In the genomic region with DNA sequence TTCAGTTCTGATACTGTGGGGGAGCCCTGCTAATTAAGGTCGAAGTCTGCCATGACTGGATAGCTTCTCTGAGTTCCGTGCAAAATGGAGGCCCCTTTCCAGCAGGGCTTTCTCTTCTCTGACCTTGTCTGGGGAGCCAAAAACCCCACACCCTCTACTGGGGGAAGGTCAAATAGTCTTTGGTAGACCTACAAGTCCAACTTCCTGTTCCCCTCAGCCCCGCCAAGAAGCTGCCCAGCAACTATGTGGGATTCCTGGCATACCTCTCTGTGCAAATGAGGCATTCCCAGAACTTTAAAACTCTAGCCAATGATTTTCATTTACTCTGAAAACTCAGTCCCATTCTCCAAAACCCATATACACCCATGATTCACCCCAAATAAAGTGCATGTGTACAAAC, we compare ENCODE assay signal across 17 mouse cellular contexts. TPM values are rescaled to one million over a fixed set of nuclear protein-coding genes. Genes with fewer than 3 reads are reported as not detected.
DNase-seq lines count a peak whose midpoint lies in the region; ATAC-seq and TF ChIP-seq lines count a peak whose summit lies in the region.
"Had no signal": no experiment of that assay in that cellular context is flagged by ENCODE, and none has a peak within 500 bp of the region (broad histone marks: within the 10 kb centered on the region; RNA-seq: fewer than 3 reads in every experiment).

No protein-coding gene starts in this region.

- 60% methylated on average over 3 of the region's 3 CpGs for WGBS in heart, embryonic 14.5 days
- WGBS in lung, postnatal 0 days: 73% methylated on average over 3 of the region's 3 CpGs
- WGBS in cerebellum, adult 2 months: 81% methylated on average over 3 of the region's 3 CpGs

- DNase-seq in heart, postnatal 25 days (ENCODE audit: low spot score): no peak
- DNase-seq in lung, postnatal 0 days (ENCODE audit: low spot score): peak; percentile 17
- no peak for DNase-seq in lung, postnatal 4 days
- DNase-seq in kidney, adult 8-10 months: peak; percentile 20 to 56
- DNase-seq in kidney, postnatal 4 days: peak; percentile 12 to 49
- no peak for DNase-seq in thymus, adult 18-20 months
- no peak for DNase-seq in cerebellum, adult 2 months
- DNase-seq: adrenal gland, adult 2 months; cerebellum, postnatal 14 days; embryo, embryonic 11 days; layer of hippocampus, postnatal 36 days; lung, postnatal 14 days; right cerebral cortex, adult 18-20 months had no signal

- TF ChIP-seq EP300 in lung, postnatal 0 days (IDR thresholded peaks at IDR 0.05): no peak

- H3K36me3 ChIP-seq in heart, embryonic 14.5 days (ENCODE audit: control insufficient read depth, insufficient read depth, low read length): peaks cover 8% of the 10 kb centered on the region
- H3K36me3 ChIP-seq in lung, postnatal 0 days (ENCODE audit: insufficient read depth, low read length): no peaks in the 10 kb centered on the region
- H3K36me3 ChIP-seq: forebrain, embryonic 12.5 days; liver, embryonic 12.5 days had no signal

- no peak for TF ChIP-seq CTCF in lung, postnatal 0 days (IDR thresholded peaks at IDR 0.05)
- TF ChIP-seq CTCF in cerebellum, adult 2 months (IDR thresholded peaks at IDR 0.05; ENCODE audit: borderline replicate concordance, insufficient read depth, low read depth, low read length): no peak

- intact Hi-C loops in heart, postnatal 25 days (cut with DNase I): no loop called here

- no peak for ATAC-seq in heart, embryonic 14.5 days (ENCODE audit: insufficient number of reproducible peaks, insufficient read depth, low FRiP score, low read depth)
- ATAC-seq in lung, postnatal 0 days: no peak
- ATAC-seq: liver, embryonic 12.5 days had no signal

- no peak overlapping the region for H3K9ac ChIP-seq in heart, embryonic 14.5 days (ENCODE audit: low read length)
- H3K9ac ChIP-seq in lung, postnatal 0 days (replicated peaks; ENCODE audit: low read depth): no peak overlapping the region
- H3K9ac ChIP-seq: forebrain, embryonic 12.5 days; liver, embryonic 12.5 days had no signal

- peak overlapping the region; percentile 8 to 21; a peak in 1 of 4 replicates for H3K27ac ChIP-seq in heart, embryonic 14.5 days (replicated peaks in 1 of 2; ENCODE audit: control insufficient read depth in 1 of 2, insufficient read depth in 1 of 2, low read depth in 2 of 2, low read length in 2 of 2)
- H3K27ac ChIP-seq in lung, postnatal 0 days (ENCODE audit: low read length): no peak overlapping the region
- no peak overlapping the region for H3K27ac ChIP-seq in cerebellum, adult 2 months (ENCODE audit: insufficient read depth, low read length)
- H3K27ac ChIP-seq: forebrain, embryonic 12.5 days; liver, embryonic 12.5 days; midbrain, embryonic 10.5 days had no signal

- no peak overlapping the region for H3K4me2 ChIP-seq in heart, embryonic 14.5 days (ENCODE audit: low read length)
- H3K4me2 ChIP-seq in lung, postnatal 0 days (replicated peaks; ENCODE audit: low read depth, low read length): no peak overlapping the region
- H3K4me2 ChIP-seq: forebrain, embryonic 12.5 days; liver, embryonic 12.5 days had no signal

- TF ChIP-seq POLR2A in cerebellum, adult 2 months (IDR thresholded peaks at IDR 0.05; ENCODE audit: borderline replicate concordance, insufficient read depth, low read length): no peak

- peaks cover 6% of the 10 kb centered on the region for H3K9me3 ChIP-seq in heart, embryonic 14.5 days (ENCODE audit: control insufficient read depth, low read length)
- H3K9me3 ChIP-seq in lung, postnatal 0 days (ENCODE audit: low read length): no peaks in the 10 kb centered on the region
- H3K9me3 ChIP-seq: forebrain, embryonic 12.5 days had no signal

- H3K4me3 ChIP-seq in heart, embryonic 14.5 days (ENCODE audit: control insufficient read depth in 1 of 2, insufficient read depth in 1 of 2, low read depth in 1 of 2, low read length in 2 of 2): no peak overlapping the region
- H3K4me3 ChIP-seq in lung, postnatal 0 days (ENCODE audit: low read depth, low read length): no peak overlapping the region
- H3K4me3 ChIP-seq in cerebellum, adult 2 months (replicated peaks; ENCODE audit: insufficient read depth, low read depth, low read length): no peak overlapping the region
- H3K4me3 ChIP-seq: forebrain, embryonic 12.5 days; liver, embryonic 12.5 days; midbrain, embryonic 10.5 days had no signal

- peaks cover 6 to 14% of the 10 kb centered on the region in 2 experiments for H3K4me1 ChIP-seq in heart, embryonic 14.5 days (ENCODE audit: control insufficient read depth in 2 of 2, insufficient read depth in 2 of 2, low read length in 2 of 2)
- no peaks in the 10 kb centered on the region for H3K4me1 ChIP-seq in lung, postnatal 0 days (ENCODE audit: insufficient read depth, low read depth, low read length)
- H3K4me1 ChIP-seq in cerebellum, adult 2 months (ENCODE audit: control insufficient read depth, insufficient read depth, low read length): no peaks in the 10 kb centered on the region
- H3K4me1 ChIP-seq: forebrain, embryonic 12.5 days; liver, embryonic 12.5 days; midbrain, embryonic 10.5 days had no signal

- no peaks in the 10 kb centered on the region for H3K27me3 ChIP-seq in heart, embryonic 14.5 days (ENCODE audit: control insufficient read depth, insufficient read depth, low read length)
- no peaks in the 10 kb centered on the region for H3K27me3 ChIP-seq in lung, postnatal 0 days (replicated peaks; ENCODE audit: insufficient read depth, low read length)
- H3K27me3 ChIP-seq in cerebellum, adult 2 months (ENCODE audit: control insufficient read depth, insufficient read depth, low read length): no peaks in the 10 kb centered on the region
- H3K27me3 ChIP-seq: forebrain, embryonic 12.5 days; liver, embryonic 12.5 days had no signal

RNA-seq across cellular contexts. Expression of gene Cyp39a1, which starts 52.2 kb away (rescaled TPM):
- polyA plus RNA-seq in heart, embryonic 14.5 days (2014; fragmentation: Nextera tagmentation; extraction: Ambion mirVana): 48.7 and 51.5 TPM in 2 replicates
- 1 to 10 TPM; 4.4 to 4.8 TPM for total RNA-seq in heart, postnatal 25 days (2021)
- polyA plus RNA-seq in lung, postnatal 0 days (2015; fragmentation: Nextera tagmentation; extraction: Ambion mirVana): 26.1 and 31.1 TPM in 2 replicates
- 2.4 and 3.2 TPM in 2 replicates for polyA plus RNA-seq in cerebellum, adult 2 months (2012; rRNA removed)

RNA-seq across cellular contexts. Expression of gene Slc25a27, which starts 52.4 kb away (rescaled TPM):
- 14.2 and 15.7 TPM in 2 replicates for polyA plus RNA-seq in heart, embryonic 14.5 days (2014; fragmentation: Nextera tagmentation; extraction: Ambion mirVana)
- 1 to 10 TPM; 2.4 to 2.5 TPM for total RNA-seq in heart, postnatal 25 days (2021)
- polyA plus RNA-seq in lung, postnatal 0 days (2015; fragmentation: Nextera tagmentation; extraction: Ambion mirVana): 12.0 and 15.3 TPM in 2 replicates
- 53.2 and 57.1 TPM in 2 replicates for polyA plus RNA-seq in cerebellum, adult 2 months (2012; rRNA removed)

Comparison
In these comparisons a context has a peak if more than half of its experiments do, and no peak if none do; other contexts are left out.
1. DNase-seq: peak in lung, postnatal 0 days (single experiment), kidney, adult 8-10 months (2 of 2) and kidney, postnatal 4 days (2 of 2); none in heart, postnatal 25 days (single experiment), lung, postnatal 4 days (0 of 2), thymus, adult 18-20 months (0 of 2) and cerebellum, adult 2 months (0 of 2).
2. H3K27ac ChIP-seq: peak in heart, embryonic 14.5 days (2 of 2); none in lung, postnatal 0 days (single experiment) and cerebellum, adult 2 months (single experiment).